Mouse (Mus musculus): ENCODE measurements around the gene Areg.

The Areg gene

GRCm38 (mm10) chr5:91166601-91167000 lies 27.2 kb downstream of the Areg start:
- DNase-seq (ENCODE audit: low spot score in 2 of 2) = no peak

- DNase-seq (ENCODE audit: low spot score in 2 of 2) = no peak
These were observed 37.0 kb downstream of the Areg start for GRCm38 (mm10) chr5:91176397-91176796.

GRCm38 (mm10) chr5:91194572-91194971 lies 55.2 kb downstream of the Areg start:
- DNase-seq (ENCODE audit: low spot score in 2 of 2) = no peak
